Mouse (Mus musculus): ENCODE results near the gene Mast1. TPM values are rescaled to one million over a fixed set of nuclear protein-coding genes. Genes with fewer than 3 reads are reported as not detected.
A peak's percentile ranks its signal among the peaks of the same experiment; 100 is the strongest.
"Not testable (repeated sequence)": the region's sequence is repeated elsewhere in the genome, so short reads cannot be mapped to it uniquely, and the experiment has no call there.

Gene Mast1
- polyA plus RNA-seq, 1 experiment from 2014 or later: 2.8 TPM

DNA sequence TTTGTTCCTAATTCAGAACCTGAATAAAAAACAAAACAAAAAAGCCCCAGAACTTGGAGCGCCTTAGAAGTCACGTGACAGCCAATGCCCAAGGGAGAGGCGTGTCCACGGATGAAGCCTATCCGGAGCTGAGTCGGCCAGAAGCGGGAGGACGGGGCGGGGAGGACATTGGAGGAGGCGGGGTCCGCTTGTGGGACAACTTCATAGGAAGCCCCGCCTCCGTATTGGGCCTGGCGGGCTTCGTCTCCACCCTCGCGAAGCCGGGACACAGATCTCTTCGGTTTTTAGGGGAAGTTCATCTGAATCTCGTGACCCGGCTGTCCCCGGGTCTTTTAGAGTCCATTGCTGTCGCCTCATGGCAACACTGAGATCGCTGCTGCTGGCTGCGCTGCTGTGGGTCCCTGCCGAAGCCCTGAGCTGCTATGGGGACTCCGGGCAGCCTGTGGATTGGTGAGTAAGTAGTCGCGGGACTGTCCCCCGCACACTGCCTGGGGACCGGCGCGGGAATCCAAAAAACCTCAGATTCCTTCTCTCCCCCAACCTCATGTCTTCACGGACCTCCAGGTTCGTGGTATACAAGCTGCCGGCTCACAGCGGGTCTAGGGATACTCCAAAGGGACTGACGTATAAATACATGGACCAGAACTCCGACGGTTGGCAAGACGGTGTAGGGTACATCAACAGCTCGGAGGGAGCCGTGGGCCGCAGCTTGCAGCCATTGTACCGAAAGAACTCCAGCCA lies 28.6 kb downstream of the Mast1 start, which contains the start of gene Dnase2a:
Dnase2a (plus strand) TSS at position 140 of the 741 bp plus-strand sequence.
- Histone ChIP-seq H3K9ac (replicated peaks; ENCODE audit: low read length) (peak within 1 kb of the TSS; percentile 67), H3K36me3 (replicated peaks; ENCODE audit: control insufficient read depth, insufficient read depth, low read depth, low read length) (no peaks in the 10 kb centered on the region), H3K4me3 (ENCODE audit: low read depth, low read length) (peak within 1 kb of the TSS; percentile 59), H3K27me3 (ENCODE audit: control insufficient read depth, insufficient read depth, low read length) (peaks cover 24% of the 10 kb centered on the region), H3K4me2 (ENCODE audit: low read depth, low read length) (peak within 1 kb of the TSS; percentile 78), H3K9me3 (replicated peaks; ENCODE audit: control insufficient read depth, low read length) (no peaks in the 10 kb centered on the region), H3K27ac (replicated peaks; ENCODE audit: low read depth, low read length) (no peak within 1 kb of the TSS), H3K4me1 (ENCODE audit: control insufficient read depth, insufficient read depth, low read length) (peaks cover 3% of the 10 kb centered on the region; the same call in 1 of the 2 replicates)
- WGBS: under 1% methylated on average over 45 of the region's 45 CpGs
- peak; percentile 100 for DNase-seq (ENCODE audit: low spot score)
- peak; percentile 76 for ATAC-seq (replicated peaks; ENCODE audit: insufficient number of reproducible peaks, low FRiP score, low TSS enrichment, low read depth)

DNA sequence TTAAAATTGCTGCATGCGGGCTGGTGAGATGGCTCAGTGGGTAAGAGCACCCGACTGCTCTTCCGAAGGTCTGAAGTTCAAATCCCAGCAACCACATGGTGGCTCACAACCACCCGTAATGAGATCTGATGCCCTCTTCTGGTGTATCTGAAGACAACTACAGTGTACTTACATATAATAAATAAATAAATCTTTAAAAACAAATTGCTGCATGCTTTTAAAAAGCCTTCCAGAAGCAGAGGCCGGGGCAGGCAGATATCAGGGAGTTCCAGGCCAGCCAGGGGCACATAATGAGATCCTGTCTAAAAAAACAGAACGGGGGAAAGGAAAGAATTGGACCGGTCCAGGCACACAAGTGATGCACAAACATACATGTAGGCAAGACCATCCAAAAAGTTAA lies 29.2 kb downstream of the Mast1 start:
- ATAC-seq (replicated peaks; ENCODE audit: insufficient number of reproducible peaks, low FRiP score, low TSS enrichment, low read depth); DNase-seq (ENCODE audit: low spot score); H3K36me3 ChIP-seq (replicated peaks; ENCODE audit: control insufficient read depth, insufficient read depth, low read depth, low read length); H3K4me1 ChIP-seq (ENCODE audit: control insufficient read depth, insufficient read depth, low read length); H3K9me3 ChIP-seq (replicated peaks; ENCODE audit: control insufficient read depth, low read length); H3K27ac ChIP-seq (replicated peaks; ENCODE audit: low read depth, low read length): not testable (repeated sequence)
- peak overlapping the region; percentile 59 for H3K4me3 ChIP-seq (ENCODE audit: low read depth, low read length)
- H3K27me3 ChIP-seq (ENCODE audit: control insufficient read depth, insufficient read depth, low read length): peaks cover 18% of the 10 kb centered on the region
- 0 out of 2 replicates have a peak overlapping the region, but pooled peaks have one; percentile 22 for H3K9ac ChIP-seq (replicated peaks; ENCODE audit: low read length)
- whole genome bisulfite sequencing: 19% methylated on average over 7 of the region's 7 CpGs
- peak overlapping the region; percentile 78 for H3K4me2 ChIP-seq (ENCODE audit: low read depth, low read length)

DNA sequence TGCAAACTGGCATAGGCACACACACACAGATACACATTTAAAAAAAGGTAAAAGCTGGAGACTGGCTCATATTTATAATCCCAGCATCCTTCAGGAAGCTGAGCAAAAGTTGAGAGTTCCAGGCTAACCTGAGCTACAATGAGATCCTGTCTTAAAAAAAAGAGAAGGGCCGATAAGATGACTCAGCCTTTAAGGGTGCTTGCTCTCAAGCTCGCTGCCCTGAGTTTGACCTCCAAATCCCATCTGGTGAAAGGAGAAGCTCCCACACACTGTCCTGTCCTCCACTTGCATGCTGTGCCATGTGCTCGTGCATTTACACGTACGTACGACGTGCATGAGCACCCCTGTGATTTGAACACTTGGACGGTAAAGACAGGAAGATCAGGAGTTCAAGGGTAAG lies 29.7 kb downstream of the Mast1 start:
- Histone ChIP-seq H3K4me2 (ENCODE audit: low read depth, low read length) (no peak overlapping the region), H3K9ac (replicated peaks; ENCODE audit: low read length) (no peak overlapping the region), H3K27ac (replicated peaks; ENCODE audit: low read depth, low read length) (no peak overlapping the region), H3K4me3 (ENCODE audit: low read depth, low read length) (no peak overlapping the region), H3K36me3 (replicated peaks; ENCODE audit: control insufficient read depth, insufficient read depth, low read depth, low read length) (no peaks in the 10 kb centered on the region), H3K9me3 (replicated peaks; ENCODE audit: control insufficient read depth, low read length) (no peaks in the 10 kb centered on the region), H3K27me3 (ENCODE audit: control insufficient read depth, insufficient read depth, low read length) (peaks cover 13% of the 10 kb centered on the region), H3K4me1 (ENCODE audit: control insufficient read depth, insufficient read depth, low read length) (peaks cover 3% of the 10 kb centered on the region; the same call in 1 of the 2 replicates)
- DNase-seq (ENCODE audit: low spot score): no peak
- 71% methylated on average over 8 of the region's 8 CpGs for WGBS
- ATAC-seq (replicated peaks; ENCODE audit: insufficient number of reproducible peaks, low FRiP score, low TSS enrichment, low read depth): no peak

DNA sequence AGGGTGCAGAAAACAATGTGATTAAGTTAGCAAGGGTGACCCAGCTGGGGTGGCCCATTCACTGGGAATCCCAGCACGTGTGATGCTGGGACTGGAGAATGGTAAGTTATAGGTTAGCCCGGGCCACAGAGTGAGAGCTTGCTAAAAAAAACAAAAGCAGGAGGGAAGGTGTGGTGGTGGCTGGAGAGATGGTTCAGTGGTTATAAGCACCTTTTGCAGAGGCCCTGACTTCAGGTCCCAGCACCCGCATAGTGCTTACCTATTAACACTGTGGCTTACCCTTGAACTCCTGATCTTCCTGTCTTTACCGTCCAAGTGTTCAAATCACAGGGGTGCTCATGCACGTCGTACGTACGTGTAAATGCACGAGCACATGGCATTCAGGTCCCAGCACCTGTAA lies 30.1 kb downstream of the Mast1 start:
- Histone ChIP-seq H3K36me3 (replicated peaks; ENCODE audit: control insufficient read depth, insufficient read depth, low read depth, low read length) (no peaks in the 10 kb centered on the region), H3K4me3 (ENCODE audit: low read depth, low read length) (no peak overlapping the region), H3K4me1 (ENCODE audit: control insufficient read depth, insufficient read depth, low read length) (peaks cover 3% of the 10 kb centered on the region; the same call in 1 of the 2 replicates), H3K9ac (replicated peaks; ENCODE audit: low read length) (no peak overlapping the region), H3K27me3 (ENCODE audit: control insufficient read depth, insufficient read depth, low read length) (peaks cover 9% of the 10 kb centered on the region), H3K27ac (replicated peaks; ENCODE audit: low read depth, low read length) (no peak overlapping the region), H3K4me2 (ENCODE audit: low read depth, low read length) (no peak overlapping the region), H3K9me3 (replicated peaks; ENCODE audit: control insufficient read depth, low read length) (no peaks in the 10 kb centered on the region)
- ATAC-seq (replicated peaks; ENCODE audit: insufficient number of reproducible peaks, low FRiP score, low TSS enrichment, low read depth) (no peak), DNase-seq (ENCODE audit: low spot score) (no peak)
- whole genome bisulfite sequencing: 90% methylated on average over 9 of the region's 9 CpGs

DNA sequence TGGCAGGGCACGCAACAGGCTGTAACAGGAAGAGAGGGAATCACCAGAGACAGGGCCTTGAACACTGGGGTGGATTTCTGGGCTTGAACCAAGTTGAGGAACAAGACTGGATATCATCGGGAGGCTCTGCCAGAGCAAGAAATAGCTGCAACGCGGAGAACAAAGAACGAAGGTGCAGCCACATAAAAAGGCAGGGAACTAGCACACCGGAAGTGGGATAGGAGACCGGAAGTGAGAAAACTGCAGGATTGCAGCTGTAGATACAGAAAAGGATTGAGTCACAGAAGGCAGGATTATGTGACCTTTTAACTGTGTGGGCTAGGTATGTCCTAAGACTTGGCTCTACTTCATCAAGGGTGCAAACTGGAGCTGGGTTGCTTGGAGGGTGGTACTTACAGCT lies 32.8 kb downstream of the Mast1 start:
- Histone ChIP-seq H3K4me3 (ENCODE audit: low read depth, low read length) (no peak overlapping the region), H3K4me1 (ENCODE audit: control insufficient read depth, insufficient read depth, low read length) (peaks cover 3% of the 10 kb centered on the region; the same call in 1 of the 2 replicates), H3K36me3 (replicated peaks; ENCODE audit: control insufficient read depth, insufficient read depth, low read depth, low read length) (no peaks in the 10 kb centered on the region), H3K27me3 (ENCODE audit: control insufficient read depth, insufficient read depth, low read length) (peaks cover 3% of the 10 kb centered on the region), H3K4me2 (ENCODE audit: low read depth, low read length) (no peak overlapping the region), H3K9me3 (replicated peaks; ENCODE audit: control insufficient read depth, low read length) (no peaks in the 10 kb centered on the region), H3K27ac (replicated peaks; ENCODE audit: low read depth, low read length) (no peak overlapping the region), H3K9ac (replicated peaks; ENCODE audit: low read length) (no peak overlapping the region)
- DNase-seq (ENCODE audit: low spot score) (no peak), ATAC-seq (replicated peaks; ENCODE audit: insufficient number of reproducible peaks, low FRiP score, low TSS enrichment, low read depth) (no peak)
- 89% methylated on average over 7 of the region's 7 CpGs for WGBS

DNA sequence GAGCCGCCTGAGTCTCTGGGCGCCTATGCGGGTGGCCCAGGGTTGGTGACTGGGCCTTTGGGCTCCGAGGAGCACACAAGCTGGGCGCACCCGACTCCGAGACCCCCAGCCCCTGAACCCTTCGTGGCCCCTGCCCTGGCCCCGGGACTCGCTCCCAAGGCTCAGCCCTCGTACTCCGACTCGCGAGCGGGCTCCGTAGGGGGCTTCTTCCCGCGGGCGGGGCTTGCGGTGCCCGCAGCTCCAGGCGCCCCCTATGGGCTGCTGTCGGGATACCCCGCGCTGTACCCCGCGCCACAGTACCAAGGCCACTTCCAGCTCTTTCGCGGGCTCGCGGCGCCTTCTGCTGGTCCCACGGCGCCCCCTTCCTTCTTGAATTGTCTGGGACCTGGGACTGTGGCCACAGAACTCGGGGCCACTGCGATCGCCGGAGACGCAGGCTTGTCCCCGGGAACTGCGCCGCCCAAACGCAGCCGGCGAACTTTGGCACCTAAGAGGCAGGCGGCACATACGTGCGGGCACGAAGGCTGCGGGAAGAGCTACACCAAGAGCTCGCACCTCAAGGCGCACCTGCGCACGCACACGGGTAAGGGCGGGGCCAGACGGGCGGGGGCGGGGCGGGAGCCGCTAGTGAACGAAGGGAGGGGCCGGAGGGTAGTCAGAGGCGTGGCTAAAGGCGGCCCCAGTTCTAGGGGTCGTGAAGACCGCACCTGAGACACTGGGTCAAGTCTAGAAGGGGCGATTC lies 34.1 kb downstream of the Mast1 start:
- WGBS: under 1% methylated on average over 67 of the region's 68 CpGs
- peak overlapping the region; percentile 97 for H3K4me2 ChIP-seq (ENCODE audit: low read depth, low read length)
- peak overlapping the region; percentile 80 for H3K9ac ChIP-seq (replicated peaks; ENCODE audit: low read length)
- no peaks in the 10 kb centered on the region for H3K9me3 ChIP-seq (replicated peaks; ENCODE audit: control insufficient read depth, low read length)
- no peaks in the 10 kb centered on the region for H3K36me3 ChIP-seq (replicated peaks; ENCODE audit: control insufficient read depth, insufficient read depth, low read depth, low read length)
- H3K27me3 ChIP-seq (ENCODE audit: control insufficient read depth, insufficient read depth, low read length): no peaks in the 10 kb centered on the region
- ATAC-seq (replicated peaks; ENCODE audit: insufficient number of reproducible peaks, low FRiP score, low TSS enrichment, low read depth) (peak; percentile 76), DNase-seq (ENCODE audit: low spot score) (peak; percentile 91)
- no peaks in the 10 kb centered on the region for H3K4me1 ChIP-seq (ENCODE audit: control insufficient read depth, insufficient read depth, low read length)
- 0 out of 2 replicates have a peak overlapping the region, but pooled peaks have one; percentile 38 for H3K27ac ChIP-seq (replicated peaks; ENCODE audit: low read depth, low read length)
- H3K4me3 ChIP-seq (ENCODE audit: low read depth, low read length): peak overlapping the region; percentile 61

DNA sequence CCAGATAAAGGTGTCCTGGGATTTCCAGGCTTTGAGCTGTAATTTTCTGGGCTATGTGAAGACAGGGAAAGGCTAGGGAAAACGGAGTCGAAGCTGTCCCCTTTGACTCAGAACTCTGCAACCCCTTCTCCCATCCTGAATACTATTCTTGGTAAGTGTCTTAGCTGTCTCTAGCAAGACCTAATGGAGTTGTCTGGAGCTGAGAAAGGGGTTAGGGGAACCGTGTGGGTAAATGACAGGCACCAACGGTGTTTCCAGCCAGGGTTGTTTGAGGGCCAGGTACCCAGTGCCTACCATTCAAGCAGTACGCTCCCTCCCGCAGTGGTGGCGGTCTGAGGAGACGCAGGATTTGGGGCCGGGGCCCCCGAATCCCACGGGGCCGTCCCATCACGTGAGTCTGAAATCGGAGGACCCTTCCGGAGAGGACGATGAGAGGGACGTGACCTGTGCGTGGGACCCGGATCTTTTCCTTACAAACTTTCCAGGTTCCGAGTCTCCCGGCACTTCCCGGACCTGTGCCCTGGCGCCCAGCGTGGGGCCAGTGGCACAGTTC lies 34.7 kb downstream of the Mast1 start:
- DNase-seq (ENCODE audit: low spot score) (peak; percentile 38), ATAC-seq (replicated peaks; ENCODE audit: insufficient number of reproducible peaks, low FRiP score, low TSS enrichment, low read depth) (peak; percentile 16; the same call in 1 of the 2 replicates)
- Histone ChIP-seq H3K4me2 (ENCODE audit: low read depth, low read length) (peak overlapping the region; percentile 97), H3K9me3 (replicated peaks; ENCODE audit: control insufficient read depth, low read length) (no peaks in the 10 kb centered on the region), H3K36me3 (replicated peaks; ENCODE audit: control insufficient read depth, insufficient read depth, low read depth, low read length) (no peaks in the 10 kb centered on the region), H3K4me1 (ENCODE audit: control insufficient read depth, insufficient read depth, low read length) (no peaks in the 10 kb centered on the region), H3K9ac (replicated peaks; ENCODE audit: low read length) (peak overlapping the region; percentile 80), H3K27me3 (ENCODE audit: control insufficient read depth, insufficient read depth, low read length) (no peaks in the 10 kb centered on the region), H3K27ac (replicated peaks; ENCODE audit: low read depth, low read length) (no peak overlapping the region), H3K4me3 (ENCODE audit: low read depth, low read length) (peak overlapping the region; percentile 61)
- WGBS: 3% methylated on average over 24 of the region's 24 CpGs

All from embryonic facial prominence, embryonic 11.5 days (tissue).